Mouse (Mus musculus) liver, embryonic 11.5 days (tissue): Measurements from ENCODE around the gene Slco3a1. TPM values are rescaled to one million over a fixed set of nuclear protein-coding genes. Genes with fewer than 3 reads are reported as not detected.

Experiments used
- ATAC-seq: fragments of 200-750 bp; cut with Nextera tagmentation; replicated peaks from 2 replicates; pipeline ENCODE4 v1.8.0; 2017; ENCODE audit warnings: moderate number of reproducible peaks, mild to moderate bottlenecking, moderate TSS enrichment, moderate library complexity; ENCODE audit not compliant: low FRiP score
- DNase-seq: peaks from one replicate; pipeline ENCODE4 v3.0.0-alpha.2; 2017; ENCODE audit warnings: low spot score
- H3K27ac ChIP-seq: fragments of 300-500 bp; sonication (generic); 2 replicates; pipeline ENCODE4 v1.5.1; 2014; ENCODE audit warnings: mild to moderate bottlenecking, low read depth, low read length, control low read depth
- H3K27me3 ChIP-seq: fragments of 300-500 bp; sonication (generic); replicated peaks from 2 replicates; pipeline ENCODE4 v1.6.1; 2014; ENCODE audit warnings: low read length, mixed read lengths; ENCODE audit not compliant: control insufficient read depth, insufficient read depth
- H3K36me3 ChIP-seq: fragments of 300-500 bp; sonication (generic); 2 replicates; pipeline ENCODE4 v1.6.1; 2014; ENCODE audit warnings: mild to moderate bottlenecking, low read length, moderate library complexity, mixed read lengths; ENCODE audit not compliant: control insufficient read depth, insufficient read depth
- H3K4me1 ChIP-seq: fragments of 300-500 bp; sonication (generic); replicated peaks from 2 replicates; pipeline ENCODE4 v1.6.1; 2014; ENCODE audit warnings: low read length, mixed read lengths; ENCODE audit not compliant: control insufficient read depth, insufficient read depth
- H3K4me2 ChIP-seq: fragments of 300-500 bp; sonication (generic); 2 replicates; pipeline ENCODE4 v1.6.1; 2014; ENCODE audit warnings: mild to moderate bottlenecking, control low read depth, moderate library complexity
- H3K4me3 ChIP-seq: fragments of 300-500 bp; sonication (generic); 2 replicates; pipeline ENCODE4 v1.5.1; 2014; ENCODE audit warnings: low read depth, low read length, control low read depth
- H3K9ac ChIP-seq: fragments of 300-500 bp; sonication (generic); 2 replicates; pipeline ENCODE4 v1.6.1; 2014; ENCODE audit warnings: low read depth, low read length, control low read depth
- H3K9me3 ChIP-seq: fragments of 300-500 bp; sonication (generic); 2 replicates; pipeline ENCODE4 v1.6.1; 2016; ENCODE audit warnings: low read length, inconsistent platforms, mixed read lengths; ENCODE audit not compliant: control insufficient read depth
- WGBS: fragments of 180-500 bp; shearing (Covaris S2); extraction: QIAGEN DNeasy Blood & Tissue Kit; methylation state at CpG from one replicate; pipeline ENCODE4 v1.1.7; 2014; 5-methylcytosine and 5-hydroxymethylcytosine counted together
- polyA plus RNA-seq: library from polyadenylated mRNA; unstranded; fragments of >200 nt; fragmentation: Nextera tagmentation; extraction: Ambion mirVana; gene quantifications from 2 replicates; pipeline ENCODE4 v1.2.1, GENCODE M21; 2014

The Slco3a1 gene
- polyA plus RNA-seq, 1 experiment from 2014 or later: 2.7 TPM

DNA sequence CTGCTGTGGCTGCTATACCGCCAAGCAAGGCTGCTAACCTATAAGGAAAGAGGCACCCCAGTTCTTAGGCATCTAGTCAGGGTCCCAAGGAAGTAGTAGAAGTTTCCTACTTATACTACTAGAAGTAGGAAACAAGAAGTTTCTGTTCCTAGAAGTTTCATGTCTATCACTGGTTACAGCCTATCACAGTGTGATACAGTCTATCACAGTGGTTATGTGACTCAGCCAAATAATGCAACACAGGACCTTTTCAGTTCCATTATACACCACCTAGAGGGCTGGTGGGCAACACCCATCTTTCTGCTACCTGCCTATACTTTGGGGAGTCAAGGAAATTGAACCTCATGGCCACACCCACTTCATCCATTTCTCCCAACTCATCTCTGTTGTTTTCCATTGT, 104.8 kb downstream of the Slco3a1 start:
- H3K9me3 ChIP-seq: no peaks in the 10 kb centered on the region
- no peak overlapping the region for H3K4me2 ChIP-seq
- no peak overlapping the region for H3K9ac ChIP-seq
- 77% methylated on average over 1 of the region's 1 CpGs for WGBS
- H3K36me3 ChIP-seq: no peaks in the 10 kb centered on the region
- DNase-seq (no peak), ATAC-seq (no peak)
- no peak overlapping the region for H3K27ac ChIP-seq
- H3K27me3 ChIP-seq: no peaks in the 10 kb centered on the region
- H3K4me3 ChIP-seq: no peak overlapping the region
- no peaks in the 10 kb centered on the region for H3K4me1 ChIP-seq

GRCm38 (mm10) chr7:74447781-74448180, 106.8 kb downstream of the Slco3a1 start:
- ATAC-seq (no peak), DNase-seq (no peak)
- WGBS: 39% methylated on average over 2 of the region's 2 CpGs

GRCm38 (mm10) chr7:74445148-74445547, 109.4 kb downstream of the Slco3a1 start:
- H3K36me3 ChIP-seq: no peaks in the 10 kb centered on the region
- no peak overlapping the region for H3K4me3 ChIP-seq
- no peaks in the 10 kb centered on the region for H3K27me3 ChIP-seq
- H3K9me3 ChIP-seq: no peaks in the 10 kb centered on the region
- H3K4me2 ChIP-seq: no peak overlapping the region
- 66% methylated on average over 5 of the region's 5 CpGs for WGBS
- DNase-seq: no peak
- no peaks in the 10 kb centered on the region for H3K4me1 ChIP-seq
- H3K27ac ChIP-seq: no peak overlapping the region
- H3K9ac ChIP-seq: no peak overlapping the region
- ATAC-seq: no peak

More at GRCm38 (mm10) chr7:74447781-74448180, 106.8 kb downstream of the Slco3a1 start:
- Histone ChIP-seq H3K9me3 (no peaks in the 10 kb centered on the region), H3K27ac (no peak overlapping the region), H3K9ac (no peak overlapping the region), H3K4me2 (no peak overlapping the region), H3K36me3 (no peaks in the 10 kb centered on the region), H3K4me3 (no peak overlapping the region), H3K27me3 (no peaks in the 10 kb centered on the region), H3K4me1 (no peaks in the 10 kb centered on the region)

- 48% methylated on average over 5 of the region's 5 CpGs for WGBS
- H3K4me2 ChIP-seq: no peak overlapping the region
- H3K9me3 ChIP-seq: no peaks in the 10 kb centered on the region
- H3K4me1 ChIP-seq: no peaks in the 10 kb centered on the region
- no peak for DNase-seq
- H3K27ac ChIP-seq: no peak overlapping the region
- no peak overlapping the region for H3K9ac ChIP-seq
- no peaks in the 10 kb centered on the region for H3K36me3 ChIP-seq
- no peaks in the 10 kb centered on the region for H3K27me3 ChIP-seq
- H3K4me3 ChIP-seq: no peak overlapping the region
- ATAC-seq: no peak
These were observed 112.2 kb downstream of the Slco3a1 start for GRCm38 (mm10) chr7:74442380-74442779.

GRCm38 (mm10) chr7:74437534-74437933, 117.0 kb downstream of the Slco3a1 start:
- Histone ChIP-seq H3K4me3 (no peak overlapping the region), H3K27me3 (no peaks in the 10 kb centered on the region), H3K27ac (no peak overlapping the region), H3K4me1 (no peaks in the 10 kb centered on the region), H3K36me3 (no peaks in the 10 kb centered on the region), H3K9me3 (no peaks in the 10 kb centered on the region), H3K9ac (no peak overlapping the region), H3K4me2 (no peak overlapping the region)
- no peak for DNase-seq
- ATAC-seq: no peak
- 47% methylated on average over 1 of the region's 1 CpGs for WGBS

DNA sequence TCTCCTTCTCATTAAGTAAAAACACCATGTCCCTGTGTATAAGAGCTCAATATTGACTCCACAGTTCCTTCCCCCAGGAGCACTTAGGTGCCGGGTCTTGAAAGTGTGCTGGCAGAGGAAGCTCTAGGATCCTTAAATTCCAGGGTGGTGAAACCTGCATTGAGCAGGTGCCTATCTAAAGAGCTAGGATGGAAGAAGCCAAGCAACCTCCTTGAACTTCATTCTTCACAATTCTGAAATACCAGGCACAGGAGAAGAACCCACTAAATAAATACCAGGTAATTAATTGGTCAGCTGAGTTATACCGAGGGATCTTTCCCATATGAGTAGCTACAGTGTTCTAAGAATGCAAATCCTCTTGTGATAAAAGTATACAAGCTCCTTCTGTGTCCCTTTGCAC, 117.9 kb downstream of the Slco3a1 start:
- WGBS: 85% methylated on average over 2 of the region's 2 CpGs
- Histone ChIP-seq H3K4me2 (no peak overlapping the region), H3K27me3 (no peaks in the 10 kb centered on the region), H3K9me3 (no peaks in the 10 kb centered on the region), H3K36me3 (no peaks in the 10 kb centered on the region), H3K4me1 (no peaks in the 10 kb centered on the region), H3K27ac (no peak overlapping the region), H3K4me3 (no peak overlapping the region), H3K9ac (no peak overlapping the region)
- no peak for DNase-seq
- no peak for ATAC-seq

GRCm38 (mm10) chr7:74432950-74433349, 121.6 kb downstream of the Slco3a1 start:
- H3K36me3 ChIP-seq: no peaks in the 10 kb centered on the region
- 88% methylated on average over 2 of the region's 2 CpGs for WGBS
- H3K4me1 ChIP-seq: no peaks in the 10 kb centered on the region
- ATAC-seq (no peak), DNase-seq (no peak)
- no peak overlapping the region for H3K27ac ChIP-seq
- no peak overlapping the region for H3K4me2 ChIP-seq
- no peaks in the 10 kb centered on the region for H3K9me3 ChIP-seq
- H3K9ac ChIP-seq: no peak overlapping the region
- no peak overlapping the region for H3K4me3 ChIP-seq
- no peaks in the 10 kb centered on the region for H3K27me3 ChIP-seq

DNA sequence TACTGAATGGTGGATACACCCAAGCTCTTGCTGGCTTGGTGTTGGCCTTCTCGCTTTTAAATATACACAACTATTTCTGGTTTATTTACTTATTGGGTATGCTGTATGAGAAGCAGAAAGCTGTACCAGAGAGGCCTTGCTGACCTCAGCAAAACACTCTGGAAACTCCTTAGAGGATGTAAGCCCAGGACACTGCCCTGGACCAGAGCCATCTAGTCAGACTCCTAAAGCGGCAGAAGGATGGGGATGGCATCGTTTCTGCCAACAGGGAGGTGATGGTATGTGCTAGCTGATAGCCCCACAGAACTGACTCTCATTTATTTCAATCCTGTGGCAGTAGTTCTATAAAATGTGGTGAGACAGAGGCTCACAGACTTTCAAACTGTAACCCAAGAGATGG, 125.3 kb downstream of the Slco3a1 start:
- no peaks in the 10 kb centered on the region for H3K36me3 ChIP-seq
- ATAC-seq (no peak), DNase-seq (no peak)
- no peaks in the 10 kb centered on the region for H3K4me1 ChIP-seq
- no peak overlapping the region for H3K4me2 ChIP-seq
- no peak overlapping the region for H3K4me3 ChIP-seq
- no peaks in the 10 kb centered on the region for H3K27me3 ChIP-seq
- WGBS: 79% methylated on average over 3 of the region's 3 CpGs
- H3K9me3 ChIP-seq: no peaks in the 10 kb centered on the region
- H3K9ac ChIP-seq: no peak overlapping the region
- no peak overlapping the region for H3K27ac ChIP-seq

DNA sequence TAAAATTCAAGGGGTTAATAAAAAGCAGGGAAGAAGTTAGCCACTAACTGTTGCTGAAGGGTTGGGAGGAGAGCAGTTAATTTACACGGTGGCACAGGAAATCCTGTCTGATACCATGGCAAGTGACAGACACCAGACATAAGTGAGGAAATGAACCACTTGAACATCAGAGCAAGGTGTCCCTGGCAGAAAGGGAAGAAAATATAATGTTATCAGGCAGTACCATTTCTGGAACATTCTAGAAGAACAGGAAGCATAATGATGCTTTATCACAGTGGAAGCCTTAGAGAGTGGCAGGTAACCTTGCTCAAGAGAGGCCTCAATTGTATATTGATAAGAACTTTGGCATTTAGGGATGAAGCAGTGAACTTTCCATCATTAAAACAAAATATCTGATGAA, 127.4 kb downstream of the Slco3a1 start:
- Histone ChIP-seq H3K9ac (no peak overlapping the region), H3K36me3 (no peaks in the 10 kb centered on the region), H3K27me3 (no peaks in the 10 kb centered on the region), H3K9me3 (no peaks in the 10 kb centered on the region), H3K4me2 (no peak overlapping the region), H3K4me1 (no peaks in the 10 kb centered on the region), H3K27ac (no peak overlapping the region), H3K4me3 (no peak overlapping the region)
- ATAC-seq (no peak), DNase-seq (no peak)
- WGBS: 27% methylated on average over 1 of the region's 1 CpGs
